Mouse (Mus musculus) cerebellum, adult (tissue): ENCODE data around the gene Gucd1.
"Not testable (repeated sequence)": the region's sequence is repeated elsewhere in the genome, so short reads cannot be mapped to it uniquely, and the experiment has no call there.

Experiments used
- ATAC-seq: cut with Nextera tagmentation; 2 replicates; pipeline ENCODE4 v1.9.2; 2017; ENCODE audit warnings: mild to moderate bottlenecking, moderate library complexity, mixed read lengths; ENCODE audit not compliant: insufficient number of reproducible peaks, low FRiP score, low TSS enrichment

Gucd1 gene

GRCm38 (mm10) chr10:75517758-75518143 is at the start of gene Gucd1:
Gucd1 (minus strand) TSS chr10:75517972.
- ATAC-seq = peak; percentile 85

GRCm38 (mm10) chr10:75566765-75567164 is 49.0 kb upstream of the Gucd1 start:
- ATAC-seq = not testable (repeated sequence)

- no peak for ATAC-seq
Observed at GRCm38 (mm10) chr10:75566321-75566720, 48.5 kb upstream of the Gucd1 start.

- ATAC-seq = no peak
Observed at GRCm38 (mm10) chr10:75565906-75566305, 48.1 kb upstream of the Gucd1 start.

DNA sequence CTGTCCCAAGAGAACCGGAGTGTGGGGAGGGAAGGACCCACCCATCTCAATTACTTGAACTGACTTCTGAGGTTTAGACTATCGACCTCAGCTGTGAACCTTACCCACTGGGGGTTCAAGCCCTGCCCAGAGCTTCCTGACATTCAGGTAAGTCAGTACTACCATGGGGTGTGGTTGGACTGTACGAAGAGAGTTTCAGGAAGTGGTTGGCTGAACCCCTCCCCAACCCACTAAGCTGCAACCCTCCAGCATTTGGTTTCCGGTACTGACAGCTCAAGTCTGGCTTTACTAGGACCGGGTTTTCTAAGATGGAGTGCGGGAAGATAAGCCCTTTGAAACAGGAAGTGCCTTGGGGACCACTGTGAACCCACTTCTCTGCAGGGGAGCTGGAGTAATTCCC is 47.7 kb upstream of the Gucd1 start:
- no peak for ATAC-seq

GRCm38 (mm10) chr10:75564687-75565265 is 47.0 kb upstream of the Gucd1 start:
- ATAC-seq = no peak

DNA sequence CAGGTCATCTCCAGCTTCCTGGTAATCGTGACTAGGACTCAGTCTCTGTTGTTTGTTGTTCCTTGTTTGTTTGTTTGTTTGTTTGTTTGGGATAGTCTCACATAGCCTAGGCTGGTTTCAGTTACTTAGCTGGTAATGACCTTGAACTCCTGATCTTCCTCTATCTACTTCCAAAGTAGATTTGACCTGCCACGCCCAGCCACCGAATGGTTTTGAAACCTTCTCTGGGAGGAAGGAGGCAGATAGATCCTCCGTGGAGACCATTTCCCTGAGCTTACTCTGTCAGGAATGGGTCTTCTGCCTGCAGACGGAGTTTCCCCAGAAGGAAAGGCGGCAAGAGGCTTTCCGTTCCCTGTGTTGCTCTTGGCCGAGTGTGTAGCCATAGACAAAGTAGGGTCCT is 44.8 kb upstream of the Gucd1 start:
- no peak for ATAC-seq

DNA sequence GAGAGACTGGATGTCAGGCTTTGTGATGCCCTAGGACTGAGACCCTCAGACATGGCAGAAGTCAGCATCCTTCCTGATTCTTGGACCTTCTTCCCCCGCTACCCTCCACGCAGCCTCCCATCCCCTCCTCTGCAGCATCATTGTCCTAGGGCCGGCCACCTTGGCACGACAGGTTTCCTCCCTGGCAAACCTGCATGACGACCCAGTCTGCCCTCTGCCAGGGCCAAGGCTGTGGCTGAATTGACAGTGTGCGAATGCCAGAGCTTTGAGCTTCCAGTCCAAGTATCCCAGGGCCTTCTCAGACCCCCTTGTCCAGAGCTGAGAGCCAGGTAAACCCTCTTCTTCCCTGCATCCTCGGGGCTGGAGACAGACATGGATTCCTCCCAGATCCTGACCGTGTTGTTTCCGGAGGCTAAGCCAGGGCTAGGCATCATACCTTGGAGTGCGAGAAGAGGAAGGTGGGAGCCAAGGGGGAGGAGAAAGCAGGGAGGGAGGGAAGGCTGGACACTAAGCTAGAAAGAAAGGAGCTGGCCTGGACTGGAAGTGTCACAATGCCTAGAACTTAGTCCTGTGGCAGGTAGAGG is 43.4 kb upstream of the Gucd1 start, which contains the start of gene Ggt1:
TSS of gene Ggt1 (plus strand) at position 534 of the 584 bp plus-strand sequence.
- ATAC-seq = no peak

DNA sequence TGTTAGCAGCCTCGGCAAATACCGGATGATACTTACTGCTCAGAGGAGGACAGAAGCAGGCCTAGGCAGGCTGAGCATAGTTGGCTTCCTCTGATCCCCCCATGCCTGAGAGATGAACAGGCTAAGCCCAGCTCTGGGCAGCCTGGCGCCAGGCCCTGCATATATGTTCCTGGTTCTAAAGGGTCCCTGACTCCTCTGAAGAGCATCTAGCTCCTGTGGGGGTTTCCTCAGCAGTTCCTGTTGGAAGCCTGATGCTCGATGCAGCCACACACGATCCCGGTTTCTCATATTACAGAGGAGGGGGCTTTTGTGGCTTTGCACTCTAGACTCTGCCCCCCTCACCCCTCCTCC is 42.8 kb upstream of the Gucd1 start:
- ATAC-seq = peak; percentile 7; the same call in 1 of the 2 replicates

DNA sequence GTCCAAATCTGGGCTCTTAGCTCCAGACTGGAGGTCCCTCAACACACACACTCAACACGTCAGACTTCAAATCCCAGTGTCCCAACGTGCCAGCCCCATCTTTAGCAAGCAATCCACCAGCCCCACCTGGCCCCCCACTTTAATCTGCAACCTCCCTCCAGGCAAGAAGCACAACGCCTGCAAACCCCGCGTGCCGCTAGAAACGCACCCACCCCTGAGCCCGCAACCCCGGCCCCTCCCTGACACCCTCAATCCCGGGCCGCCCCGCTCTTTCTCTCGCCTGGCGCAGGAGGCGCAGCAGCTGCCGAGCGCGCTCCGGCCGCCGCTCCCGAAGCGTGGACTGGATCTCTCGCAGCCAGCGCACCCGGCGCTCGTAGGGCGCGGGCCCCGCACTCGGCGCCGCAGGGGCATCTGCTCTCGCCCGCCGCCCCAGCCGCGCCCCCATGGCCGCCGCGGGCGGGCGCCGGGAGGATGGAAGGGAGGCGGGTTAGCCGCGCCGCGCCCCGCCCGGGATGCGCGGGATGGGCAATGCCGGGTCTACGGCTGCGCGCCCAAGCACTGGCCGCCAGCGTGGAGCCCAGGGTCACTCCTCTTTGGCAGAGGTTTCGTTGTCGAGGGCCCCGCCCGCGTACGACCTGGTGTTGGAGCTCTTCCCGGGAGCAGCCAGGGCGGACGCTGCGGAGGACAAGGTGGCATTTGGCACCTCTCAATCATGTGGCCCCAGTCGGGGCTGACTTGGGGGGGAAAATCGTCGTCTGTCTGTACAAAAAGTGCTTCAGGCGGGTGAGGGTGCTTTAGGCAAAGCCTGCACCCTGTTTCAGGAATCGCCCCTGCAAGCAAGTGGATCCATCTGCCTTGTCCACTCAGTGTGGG is 42.1 kb upstream of the Gucd1 start, which contains the start of gene Lrrc75b:
TSS of gene Lrrc75b (minus strand) at position 655 of the 873 bp plus-strand sequence.
- peak; percentile 40 for ATAC-seq

GRCm38 (mm10) chr10:75559041-75559675 is 41.4 kb upstream of the Gucd1 start:
- no peak for ATAC-seq

DNA sequence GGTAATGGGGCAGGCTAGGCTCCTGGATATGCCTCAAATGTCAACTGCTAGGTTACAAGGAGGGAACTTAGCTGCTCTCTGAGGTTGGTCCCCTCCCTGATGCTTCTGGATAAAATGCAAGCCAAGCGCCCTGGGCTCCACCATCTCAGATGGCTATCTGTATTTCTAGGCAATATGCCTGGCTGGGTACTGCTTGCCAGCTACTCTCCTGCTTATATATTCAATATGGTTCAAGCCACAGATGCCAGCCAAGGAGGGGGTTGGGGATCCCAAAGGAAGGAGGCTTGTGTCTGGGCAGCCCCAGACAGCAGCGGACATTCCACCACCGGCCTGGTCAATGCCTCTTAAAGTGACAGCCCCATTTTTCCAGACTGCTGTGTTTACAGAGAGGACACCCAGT is 40.7 kb upstream of the Gucd1 start:
- peak; percentile 47 for ATAC-seq

GRCm38 (mm10) chr10:75556026-75556425 is 38.3 kb upstream of the Gucd1 start:
- no peak for ATAC-seq

DNA sequence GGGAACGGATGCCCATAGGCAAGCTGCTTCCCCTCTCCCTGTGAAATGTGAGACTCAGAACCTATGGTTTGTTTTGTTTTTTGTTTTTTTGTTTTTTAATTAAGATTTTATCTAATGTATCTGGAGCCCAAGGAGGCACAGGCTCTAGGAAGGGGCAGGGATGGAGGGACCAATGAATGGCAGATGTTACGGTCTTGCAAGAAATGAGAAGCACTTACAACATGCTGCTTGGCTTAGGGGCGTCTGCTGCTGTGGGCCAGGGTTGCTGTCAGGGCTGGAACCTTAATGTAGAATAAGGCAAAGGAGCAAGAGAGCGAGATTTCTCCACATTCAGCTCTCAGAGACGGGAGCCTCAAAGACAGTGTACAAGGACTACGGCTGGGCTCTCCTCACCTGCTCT is 37.8 kb upstream of the Gucd1 start:
- no peak for ATAC-seq

DNA sequence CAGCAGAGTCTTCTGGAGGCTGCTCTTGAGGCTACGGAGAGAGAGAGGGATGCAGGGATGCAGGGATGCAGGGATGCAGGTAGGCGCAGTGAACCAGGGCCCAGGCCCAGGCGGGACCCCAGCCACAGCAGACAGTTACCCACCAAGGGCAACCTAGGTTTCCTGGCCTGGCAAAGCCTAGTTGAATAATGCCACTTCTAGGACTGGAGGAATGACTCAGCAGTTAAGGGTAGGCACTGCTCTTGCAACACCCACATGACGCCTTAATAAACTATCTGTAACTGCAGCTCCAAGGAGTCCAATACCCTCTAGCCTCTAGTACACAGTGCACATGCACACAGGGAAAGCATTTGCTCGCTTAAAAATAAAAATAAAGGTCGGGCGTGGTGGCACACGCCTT is 36.3 kb upstream of the Gucd1 start:
- ATAC-seq = no peak

GRCm38 (mm10) chr10:75552701-75553450 is 35.1 kb upstream of the Gucd1 start:
- ATAC-seq = no peak

GRCm38 (mm10) chr10:75552106-75552505 is 34.3 kb upstream of the Gucd1 start:
- ATAC-seq = no peak

- ATAC-seq = no peak
Observed at GRCm38 (mm10) chr10:75551175-75551574, 33.4 kb upstream of the Gucd1 start.

DNA sequence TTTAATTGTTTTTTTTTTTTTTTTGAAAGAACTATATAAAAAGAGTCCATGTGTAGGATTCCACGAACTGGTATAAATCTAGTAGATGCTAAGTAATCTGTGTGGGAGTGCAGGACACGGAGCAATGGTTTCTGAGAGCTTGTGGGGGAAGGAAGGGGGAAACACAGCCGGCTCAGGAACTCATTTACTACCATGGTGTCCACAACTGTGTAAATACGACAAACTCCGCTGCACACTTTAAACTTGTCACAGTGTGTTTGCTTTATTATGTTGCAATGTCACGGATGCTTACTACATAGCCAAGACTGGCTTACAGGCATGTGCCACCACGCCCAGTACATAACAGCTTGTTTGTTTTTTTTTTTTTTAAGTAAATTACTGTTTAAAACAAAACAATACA is 32.1 kb upstream of the Gucd1 start:
- ATAC-seq = no peak

- no peak for ATAC-seq
Observed at GRCm38 (mm10) chr10:75548486-75548885, 30.7 kb upstream of the Gucd1 start.
